Mouse (Mus musculus): ENCODE data around the gene Atg4c. TPM values are rescaled to one million over a fixed set of nuclear protein-coding genes. Genes with fewer than 3 reads are reported as not detected.

Gene Atg4c
- polyA plus RNA-seq, 1 experiment from 2014 or later, result 12.0 TPM

DNA sequence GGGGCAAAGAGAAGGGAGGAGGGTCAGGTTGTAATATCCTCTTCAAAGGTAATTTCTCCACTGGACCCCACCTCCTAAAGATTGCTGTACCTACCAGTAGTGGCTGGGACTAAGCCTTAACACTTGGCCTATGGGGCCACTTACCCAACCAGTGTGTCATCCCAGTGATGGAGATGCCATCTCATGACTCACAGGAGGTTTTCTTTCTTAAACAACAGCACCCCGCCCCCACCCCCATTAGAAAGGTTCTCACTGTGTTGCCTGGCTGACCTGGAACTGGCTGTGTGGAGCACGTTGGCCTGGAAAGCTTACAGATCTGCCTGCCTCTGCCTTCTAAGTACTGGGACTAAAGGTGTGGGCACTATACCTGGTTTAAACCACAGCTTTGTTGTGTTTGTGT, 69.5 kb downstream of the Atg4c start:
- Histone ChIP-seq H3K9me3 (ENCODE audit: control insufficient read depth, low read length) (no peaks in the 10 kb centered on the region), H3K4me3 (ENCODE audit: low read depth, low read length) (no peak overlapping the region), H3K36me3 (ENCODE audit: control insufficient read depth, insufficient read depth, low read length) (no peaks in the 10 kb centered on the region), H3K4me2 (ENCODE audit: low read depth, low read length, severe bottlenecking) (no peak overlapping the region), H3K4me1 (replicated peaks; ENCODE audit: control insufficient read depth, insufficient read depth, low read length) (no peaks in the 10 kb centered on the region), H3K9ac (ENCODE audit: low read length) (no peak overlapping the region), H3K27me3 (ENCODE audit: control insufficient read depth, insufficient read depth, low read length) (no peaks in the 10 kb centered on the region), H3K27ac (ENCODE audit: low read depth, low read length) (no peak overlapping the region)
- no peak for ATAC-seq (replicated peaks; ENCODE audit: low FRiP score)
- no peak for DNase-seq (ENCODE audit: low spot score)
- 84% methylated on average over 2 of the region's 2 CpGs for WGBS

DNA sequence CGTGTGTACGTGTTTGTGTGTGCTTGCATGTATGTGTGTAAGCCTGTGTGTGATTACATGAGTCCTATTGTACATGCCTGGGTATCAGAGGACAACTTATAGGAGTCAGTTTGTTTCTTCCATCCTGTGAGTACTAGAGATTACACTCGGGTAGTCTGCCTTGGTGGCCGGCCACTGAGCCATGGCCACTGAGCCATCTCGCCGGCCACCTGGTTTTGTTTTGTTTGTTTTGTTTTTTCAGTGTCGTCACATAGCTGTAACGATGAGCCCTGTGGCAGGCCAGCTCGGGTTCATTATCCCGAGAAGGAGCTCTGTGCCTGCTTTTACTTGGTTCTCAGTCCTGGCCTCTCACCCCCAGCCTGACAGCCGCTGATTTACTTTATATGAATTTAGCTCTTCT, 69.9 kb downstream of the Atg4c start:
- ATAC-seq (replicated peaks; ENCODE audit: low FRiP score), result no peak
- Histone ChIP-seq H3K27me3 (ENCODE audit: control insufficient read depth, insufficient read depth, low read length) (no peaks in the 10 kb centered on the region), H3K36me3 (ENCODE audit: control insufficient read depth, insufficient read depth, low read length) (no peaks in the 10 kb centered on the region), H3K9me3 (ENCODE audit: control insufficient read depth, low read length) (no peaks in the 10 kb centered on the region), H3K4me1 (replicated peaks; ENCODE audit: control insufficient read depth, insufficient read depth, low read length) (no peaks in the 10 kb centered on the region), H3K9ac (ENCODE audit: low read length) (no peak overlapping the region), H3K27ac (ENCODE audit: low read depth, low read length) (no peak overlapping the region), H3K4me3 (ENCODE audit: low read depth, low read length) (no peak overlapping the region), H3K4me2 (ENCODE audit: low read depth, low read length, severe bottlenecking) (no peak overlapping the region)
- WGBS, result 69% methylated on average over 11 of the region's 11 CpGs
- DNase-seq (ENCODE audit: low spot score), result no peak

DNA sequence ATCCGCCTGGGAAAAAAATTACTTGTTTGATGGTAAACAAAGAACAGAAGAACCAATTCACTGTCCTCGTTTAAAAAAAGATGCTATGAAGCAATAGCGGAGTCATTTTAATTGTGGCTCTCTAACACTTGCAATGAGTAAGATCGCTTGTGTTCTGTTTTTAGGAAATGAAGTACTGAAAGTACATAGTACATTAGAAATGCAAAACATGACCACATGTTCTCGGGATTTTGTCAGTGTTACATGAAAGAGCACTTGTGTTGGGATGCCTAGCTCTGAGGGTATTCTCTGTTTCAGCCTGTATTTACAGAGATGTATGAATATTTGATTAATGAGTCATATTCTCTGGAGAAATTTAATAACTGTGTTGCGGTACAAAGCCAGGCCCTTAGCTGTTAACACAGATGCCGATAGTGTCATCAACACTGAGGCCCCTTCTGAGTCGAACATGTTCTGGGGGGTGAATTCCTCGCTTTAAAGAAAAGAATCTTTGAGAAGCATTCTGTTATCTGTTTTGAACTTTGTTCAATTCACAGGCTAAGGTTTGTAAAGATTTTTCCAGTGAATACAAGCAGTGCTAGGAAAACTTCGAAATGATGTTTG, 73.2 kb downstream of the Atg4c start:
- DNase-seq (ENCODE audit: low spot score) (no peak), ATAC-seq (replicated peaks; ENCODE audit: low FRiP score) (no peak)
- no peak overlapping the region for H3K4me2 ChIP-seq (ENCODE audit: low read depth, low read length, severe bottlenecking)
- no peak overlapping the region for H3K4me3 ChIP-seq (ENCODE audit: low read depth, low read length)
- H3K36me3 ChIP-seq (ENCODE audit: control insufficient read depth, insufficient read depth, low read length), result no peaks in the 10 kb centered on the region
- no peak overlapping the region for H3K27ac ChIP-seq (ENCODE audit: low read depth, low read length)
- H3K9me3 ChIP-seq (ENCODE audit: control insufficient read depth, low read length), result no peaks in the 10 kb centered on the region; the same call in 1 of the 2 replicates
- no peak overlapping the region for H3K9ac ChIP-seq (ENCODE audit: low read length)
- H3K4me1 ChIP-seq (replicated peaks; ENCODE audit: control insufficient read depth, insufficient read depth, low read length), result no peaks in the 10 kb centered on the region
- no peaks in the 10 kb centered on the region for H3K27me3 ChIP-seq (ENCODE audit: control insufficient read depth, insufficient read depth, low read length)
- WGBS, result 84% methylated on average over 10 of the region's 10 CpGs

DNA sequence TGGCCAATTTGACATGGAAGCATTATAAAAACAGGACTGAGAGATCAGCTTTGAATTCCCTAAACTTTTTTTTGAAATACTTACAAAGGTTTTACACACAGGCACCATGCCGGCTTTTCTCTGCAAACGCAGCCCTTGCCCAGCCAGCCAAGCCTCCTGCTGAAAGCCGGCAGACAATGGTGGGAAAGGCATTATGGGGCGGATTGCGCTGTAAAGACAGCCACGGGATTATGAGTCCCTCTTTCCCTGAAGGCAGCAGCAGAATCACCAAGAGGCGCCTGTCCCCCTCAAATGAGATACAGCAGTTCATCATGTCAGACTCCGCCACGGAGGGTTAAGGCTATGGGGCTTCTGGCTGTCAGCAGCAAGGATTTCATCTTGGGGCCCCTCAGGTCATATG, 79.1 kb downstream of the Atg4c start:
- H3K4me1 ChIP-seq (replicated peaks; ENCODE audit: control insufficient read depth, insufficient read depth, low read length), result peaks cover 2% of the 10 kb centered on the region; the same call in 1 of the 2 replicates
- no peaks in the 10 kb centered on the region; the same call in 1 of the 2 replicates for H3K9me3 ChIP-seq (ENCODE audit: control insufficient read depth, low read length)
- 16% methylated on average over 9 of the region's 9 CpGs for WGBS
- H3K4me2 ChIP-seq (ENCODE audit: low read depth, low read length, severe bottlenecking), result peak overlapping the region; percentile 31; the same call in 1 of the 2 replicates
- ATAC-seq (replicated peaks; ENCODE audit: low FRiP score), result peak; percentile 44; the same call in 1 of the 2 replicates
- H3K36me3 ChIP-seq (ENCODE audit: control insufficient read depth, insufficient read depth, low read length), result no peaks in the 10 kb centered on the region
- no peaks in the 10 kb centered on the region for H3K27me3 ChIP-seq (ENCODE audit: control insufficient read depth, insufficient read depth, low read length)
- H3K4me3 ChIP-seq (ENCODE audit: low read depth, low read length), result no peak overlapping the region
- DNase-seq (ENCODE audit: low spot score), result peak; percentile 65
- peak overlapping the region; percentile 60; the same call in 1 of the 2 replicates for H3K27ac ChIP-seq (ENCODE audit: low read depth, low read length)
- H3K9ac ChIP-seq (ENCODE audit: low read length), result peak overlapping the region; percentile 40

DNA sequence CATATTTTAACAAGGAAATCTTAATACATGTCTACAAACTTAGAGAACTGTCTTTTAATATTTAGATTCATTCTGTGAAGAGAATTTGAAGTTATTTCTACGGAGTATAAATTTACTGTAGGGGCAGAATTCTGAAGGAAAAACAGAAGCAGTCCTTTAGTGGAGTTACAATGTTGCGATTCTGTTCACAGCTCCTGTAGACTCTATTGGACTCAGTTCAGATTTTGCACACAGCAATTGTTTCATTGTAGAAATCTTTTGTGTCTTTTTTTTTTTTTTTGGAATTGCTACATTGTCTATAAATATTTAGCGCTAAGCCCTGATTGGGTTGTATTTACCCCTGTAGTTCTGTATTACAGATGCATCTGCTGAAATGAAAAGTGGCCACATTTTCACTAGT, 79.7 kb downstream of the Atg4c start:
- Histone ChIP-seq H3K4me3 (ENCODE audit: low read depth, low read length) (no peak overlapping the region), H3K4me1 (replicated peaks; ENCODE audit: control insufficient read depth, insufficient read depth, low read length) (peaks cover 2% of the 10 kb centered on the region; the same call in 1 of the 2 replicates), H3K27ac (ENCODE audit: low read depth, low read length) (no peak overlapping the region), H3K9ac (ENCODE audit: low read length) (no peak overlapping the region), H3K27me3 (ENCODE audit: control insufficient read depth, insufficient read depth, low read length) (no peaks in the 10 kb centered on the region), H3K36me3 (ENCODE audit: control insufficient read depth, insufficient read depth, low read length) (no peaks in the 10 kb centered on the region), H3K4me2 (ENCODE audit: low read depth, low read length, severe bottlenecking) (no peak overlapping the region), H3K9me3 (ENCODE audit: control insufficient read depth, low read length) (no peaks in the 10 kb centered on the region; the same call in 1 of the 2 replicates)
- no peak for ATAC-seq (replicated peaks; ENCODE audit: low FRiP score)
- 84% methylated on average over 3 of the region's 3 CpGs for WGBS
- no peak for DNase-seq (ENCODE audit: low spot score)

DNA sequence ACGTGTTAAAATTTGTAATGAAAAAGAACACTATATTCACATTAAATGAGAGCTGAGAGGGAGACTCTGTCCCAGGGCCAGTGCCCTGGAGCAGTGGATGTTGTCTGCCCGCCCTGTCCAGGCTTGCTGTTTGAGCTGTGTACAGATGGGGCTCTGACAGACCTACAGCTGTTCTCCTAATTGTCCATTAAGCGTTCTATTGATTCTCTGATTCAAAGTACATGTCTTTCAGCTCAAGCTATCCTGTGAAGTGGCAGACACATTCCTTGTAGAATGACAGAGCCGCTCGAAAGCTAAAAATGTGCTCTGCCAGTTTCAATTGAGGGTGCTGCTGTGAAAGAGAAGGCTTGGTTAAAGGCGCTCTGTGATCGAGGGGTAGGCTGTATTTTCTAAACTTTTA, 80.2 kb downstream of the Atg4c start:
- Histone ChIP-seq H3K4me3 (ENCODE audit: low read depth, low read length) (no peak overlapping the region), H3K4me1 (replicated peaks; ENCODE audit: control insufficient read depth, insufficient read depth, low read length) (peaks cover 2% of the 10 kb centered on the region; the same call in 1 of the 2 replicates), H3K9me3 (ENCODE audit: control insufficient read depth, low read length) (no peaks in the 10 kb centered on the region; the same call in 1 of the 2 replicates), H3K4me2 (ENCODE audit: low read depth, low read length, severe bottlenecking) (no peak overlapping the region), H3K36me3 (ENCODE audit: control insufficient read depth, insufficient read depth, low read length) (no peaks in the 10 kb centered on the region), H3K9ac (ENCODE audit: low read length) (no peak overlapping the region), H3K27ac (ENCODE audit: low read depth, low read length) (no peak overlapping the region), H3K27me3 (ENCODE audit: control insufficient read depth, insufficient read depth, low read length) (no peaks in the 10 kb centered on the region)
- ATAC-seq (replicated peaks; ENCODE audit: low FRiP score) (peak; percentile 86), DNase-seq (ENCODE audit: low spot score) (no peak)
- 46% methylated on average over 7 of the region's 7 CpGs for WGBS

DNA sequence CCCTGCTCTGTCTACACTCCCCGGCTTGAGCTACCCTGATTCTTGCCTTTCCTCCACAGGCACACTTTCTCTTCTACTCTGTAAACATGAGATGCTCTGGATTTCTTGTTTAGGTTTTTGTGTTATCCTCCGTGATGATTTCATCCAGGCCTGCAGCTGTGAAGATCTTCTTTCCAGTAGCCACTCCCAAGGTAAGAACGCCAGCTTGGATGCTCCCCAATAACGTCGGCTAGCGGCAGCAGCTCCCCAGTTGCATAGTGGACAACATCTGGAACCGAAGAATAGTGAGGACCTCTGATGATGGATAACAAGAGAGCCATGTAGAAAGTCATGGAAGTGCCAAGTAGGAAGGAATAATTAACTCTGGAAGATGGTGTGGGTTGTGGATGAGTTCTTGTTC, 85.1 kb downstream of the Atg4c start:
- ATAC-seq (replicated peaks; ENCODE audit: low FRiP score), result no peak
- DNase-seq (ENCODE audit: low spot score), result peak; percentile 19
- peaks cover 2% of the 10 kb centered on the region; the same call in 1 of the 2 replicates for H3K4me1 ChIP-seq (replicated peaks; ENCODE audit: control insufficient read depth, insufficient read depth, low read length)
- H3K4me2 ChIP-seq (ENCODE audit: low read depth, low read length, severe bottlenecking), result no peak overlapping the region
- H3K4me3 ChIP-seq (ENCODE audit: low read depth, low read length), result no peak overlapping the region
- WGBS, result 92% methylated on average over 7 of the region's 7 CpGs
- H3K27ac ChIP-seq (ENCODE audit: low read depth, low read length), result no peak overlapping the region
- H3K9me3 ChIP-seq (ENCODE audit: control insufficient read depth, low read length), result no peaks in the 10 kb centered on the region
- no peaks in the 10 kb centered on the region for H3K36me3 ChIP-seq (ENCODE audit: control insufficient read depth, insufficient read depth, low read length)
- no peak overlapping the region for H3K9ac ChIP-seq (ENCODE audit: low read length)
- no peaks in the 10 kb centered on the region for H3K27me3 ChIP-seq (ENCODE audit: control insufficient read depth, insufficient read depth, low read length)

DNA sequence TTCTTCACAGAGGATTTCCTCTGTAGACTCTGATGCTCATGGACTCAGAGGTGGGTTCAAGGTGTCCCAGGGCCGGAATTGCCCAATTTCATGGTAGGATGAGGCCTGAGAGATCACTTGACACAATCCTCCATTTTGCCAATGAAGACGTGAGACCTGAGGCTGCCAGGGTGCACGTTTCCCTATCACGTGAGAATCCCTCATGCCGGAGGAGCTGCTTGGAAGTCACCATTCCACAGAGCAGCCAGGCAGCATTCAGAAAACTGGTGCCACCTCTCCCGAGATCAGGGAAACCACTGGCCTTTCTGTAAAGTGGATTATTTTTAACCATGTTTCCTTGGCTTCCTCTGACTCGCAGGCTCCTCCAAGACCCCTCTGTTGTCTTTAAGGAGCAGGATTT, 88.0 kb downstream of the Atg4c start:
- WGBS, result 88% methylated on average over 7 of the region's 7 CpGs

DNA sequence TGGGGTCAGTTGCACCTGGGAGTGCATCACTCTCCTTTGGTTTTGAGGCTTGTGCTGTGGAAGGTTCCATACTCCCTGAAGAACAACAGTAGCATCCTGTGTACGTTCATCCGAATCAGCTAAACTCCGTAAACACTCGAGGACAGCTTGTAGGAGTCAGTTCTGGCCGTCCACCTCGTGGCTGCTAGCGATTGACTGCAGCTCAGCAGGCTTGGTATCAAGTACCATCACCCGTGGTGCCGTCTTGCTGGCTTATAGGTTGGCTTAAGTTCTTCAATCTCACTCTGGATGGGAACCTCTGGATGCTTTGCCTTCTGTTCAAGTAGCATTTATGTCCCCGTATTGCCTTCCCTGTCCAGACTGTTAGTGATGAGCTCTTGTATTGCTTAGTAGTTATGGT, 95.6 kb downstream of the Atg4c start:
- Histone ChIP-seq H3K4me1 (replicated peaks; ENCODE audit: control insufficient read depth, insufficient read depth, low read length) (no peaks in the 10 kb centered on the region), H3K36me3 (ENCODE audit: control insufficient read depth, insufficient read depth, low read length) (no peaks in the 10 kb centered on the region), H3K27ac (ENCODE audit: low read depth, low read length) (no peak overlapping the region), H3K9ac (ENCODE audit: low read length) (no peak overlapping the region), H3K4me3 (ENCODE audit: low read depth, low read length) (no peak overlapping the region), H3K9me3 (ENCODE audit: control insufficient read depth, low read length) (no peaks in the 10 kb centered on the region), H3K4me2 (ENCODE audit: low read depth, low read length, severe bottlenecking) (no peak overlapping the region), H3K27me3 (ENCODE audit: control insufficient read depth, insufficient read depth, low read length) (no peaks in the 10 kb centered on the region)
- ATAC-seq (replicated peaks; ENCODE audit: low FRiP score) (no peak), DNase-seq (ENCODE audit: low spot score) (no peak)
- WGBS, result 90% methylated on average over 10 of the region's 10 CpGs

More for the DNA sequence above, 88.0 kb downstream of the Atg4c start:
- DNase-seq (ENCODE audit: low spot score) (peak; percentile 39), ATAC-seq (replicated peaks; ENCODE audit: low FRiP score) (no peak)
- Histone ChIP-seq H3K27me3 (ENCODE audit: control insufficient read depth, insufficient read depth, low read length) (no peaks in the 10 kb centered on the region), H3K4me2 (ENCODE audit: low read depth, low read length, severe bottlenecking) (no peak overlapping the region), H3K9ac (ENCODE audit: low read length) (no peak overlapping the region), H3K4me3 (ENCODE audit: low read depth, low read length) (no peak overlapping the region), H3K4me1 (replicated peaks; ENCODE audit: control insufficient read depth, insufficient read depth, low read length) (no peaks in the 10 kb centered on the region), H3K36me3 (ENCODE audit: control insufficient read depth, insufficient read depth, low read length) (no peaks in the 10 kb centered on the region), H3K27ac (ENCODE audit: low read depth, low read length) (no peak overlapping the region), H3K9me3 (ENCODE audit: control insufficient read depth, low read length) (no peaks in the 10 kb centered on the region)

Data from forebrain, embryonic 11.5 days (tissue).